Mouse (Mus musculus) heart, adult 2 months (tissue): ENCODE measurements around the gene Lamb3. TPM values are rescaled to one million over a fixed set of nuclear protein-coding genes. Genes with fewer than 3 reads are reported as not detected.
"Not testable (repeated sequence)": the region's sequence is repeated elsewhere in the genome, so short reads cannot be mapped to it uniquely, and the experiment has no call there.

Experiments
- DNase-seq, 2 experiments: peaks; one replicate each; pipeline ENCODE4 v3.0.0; 2021
- H3K27ac ChIP-seq: fragments of 200-600 bp; 2 replicates; pipeline ENCODE4 v1.8.1; 2022
- H3K27me3 ChIP-seq: fragments of 200-500 bp; 2 replicates; pipeline ENCODE4 v1.6.1; 2012; ENCODE audit warnings: mild to moderate bottlenecking, low read length, inconsistent platforms, mixed read lengths; ENCODE audit not compliant: control insufficient read depth, insufficient read depth
- H3K36me3 ChIP-seq: fragments of 200-500 bp; 2 replicates; pipeline ENCODE4 v1.6.1; 2012; ENCODE audit warnings: low read length, inconsistent platforms; ENCODE audit not compliant: control insufficient read depth, insufficient read depth
- H3K4me1 ChIP-seq: fragments of 200-500 bp; 2 replicates; pipeline ENCODE4 v1.6.1; 2011; ENCODE audit warnings: low read length; ENCODE audit not compliant: control insufficient read depth, insufficient read depth
- H3K4me3 ChIP-seq: fragments of 200-600 bp; 2 replicates; pipeline ENCODE4 v1.8.1; 2022
- H3K79me2 ChIP-seq: fragments of 200-500 bp; replicated peaks from 2 replicates; pipeline ENCODE4 v1.6.1; 2012; ENCODE audit warnings: mild to moderate bottlenecking, inconsistent platforms, low read length, moderate library complexity, mixed read lengths; ENCODE audit not compliant: control insufficient read depth, insufficient read depth
- H3K9ac ChIP-seq: fragments of 200-500 bp; 2 replicates; pipeline ENCODE4 v1.6.1; 2012; ENCODE audit warnings: low read depth, mild to moderate bottlenecking, control low read depth, inconsistent platforms, low read length, mixed read lengths
- CTCF ChIP-seq: fragments of 200-600 bp; IDR thresholded peaks from 2 replicates; pipeline ENCODE4 v1.8.1; 2022; ENCODE audit warnings: antibody characterized with exemption, mild to moderate bottlenecking, moderate library complexity
- EP300 ChIP-seq: fragments of 200-500 bp; IDR thresholded peaks from 2 replicates; pipeline ENCODE4 v1.6.1; 2011; ENCODE audit warnings: low read depth, low read length, control low read depth; ENCODE audit not compliant: insufficient read depth
- POLR2A ChIP-seq: fragments of 200-500 bp; IDR thresholded peaks from 2 replicates; pipeline ENCODE4 v1.6.1; 2011; ENCODE audit warnings: mild to moderate bottlenecking, low read depth, low read length, control low read depth; ENCODE audit not compliant: insufficient read depth
- WGBS: fragments of 180-500 bp; shearing (Covaris S2); methylation state at CpG from one replicate; pipeline ENCODE4 v1.1.7; 2018; 5-methylcytosine and 5-hydroxymethylcytosine counted together
- intact Hi-C: fragments of 180-260 bp; cut with DNase I; formaldehyde crosslinking; loops from one replicate; pipeline ENCODE4 v1.15.1; 2025
- polyA plus RNA-seq: library from polyadenylated mRNA; depleted of rRNA; stranded (reverse); fragments of >200 nt; gene quantifications from 2 replicates; pipeline ENCODE4 v1.2.3, GENCODE M21; 2012
- total RNA-seq, 2 experiments: library from RNA; stranded (reverse); gene quantifications; 2 replicates each; pipeline ENCODE4 v1.2.3; 2021

Lamb3 gene
- total and polyA plus RNA-seq, 3 experiments, result 9.2 to 11.9 (median 11.4) TPM

- H3K27ac ChIP-seq, result no peak overlapping the region
- H3K4me1 ChIP-seq, result peaks cover 2% of the 10 kb centered on the region; the same call in 1 of the 2 replicates
- no peak overlapping the region for H3K9ac ChIP-seq
- H3K36me3 ChIP-seq, result no peaks in the 10 kb centered on the region
- TF ChIP-seq CTCF (no peak), EP300 (no peak), POLR2A (no peak)
- no peak for DNase-seq
- no peak overlapping the region for H3K4me3 ChIP-seq
- whole genome bisulfite sequencing, result 89% methylated on average over 2 of the region's 2 CpGs
- no peaks in the 10 kb centered on the region for H3K27me3 ChIP-seq
- no peaks in the 10 kb centered on the region for H3K79me2 ChIP-seq
- intact Hi-C loops, result no loop called here
Measured at GRCm38 (mm10) chr1:193281344-193281743, 73.8 kb downstream of the Lamb3 start.

DNA sequence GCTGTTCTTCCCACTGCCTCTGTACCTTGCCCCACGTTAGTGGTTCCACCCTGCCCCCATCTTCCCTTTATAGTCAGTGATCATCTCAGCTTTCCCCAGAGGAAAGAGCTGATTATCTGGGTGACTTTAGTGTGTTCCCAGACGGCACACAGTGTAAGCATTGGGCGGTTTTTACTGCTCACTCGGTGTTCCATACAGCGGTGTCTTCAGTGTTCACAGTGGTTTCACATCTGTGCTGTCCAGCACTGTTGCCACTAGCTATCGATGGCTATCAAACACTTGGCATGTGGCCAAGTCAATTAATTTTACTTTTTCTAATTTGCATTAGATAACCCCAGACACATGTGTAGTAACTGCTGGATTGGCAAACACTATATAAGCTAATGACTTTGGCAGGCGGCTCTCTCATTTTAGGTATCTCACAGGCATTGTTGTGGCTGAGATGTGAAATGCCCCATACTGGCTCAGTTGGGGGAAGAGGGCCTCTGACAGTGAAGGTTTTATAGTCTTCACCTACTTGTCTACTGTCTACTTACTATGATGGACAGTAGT lies 76.8 kb downstream of the Lamb3 start:
- Histone ChIP-seq H3K27me3 (no peaks in the 10 kb centered on the region), H3K36me3 (no peaks in the 10 kb centered on the region), H3K4me3 (no peak overlapping the region), H3K4me1 (no peaks in the 10 kb centered on the region), H3K79me2 (no peaks in the 10 kb centered on the region), H3K27ac (no peak overlapping the region), H3K9ac (no peak overlapping the region)
- intact Hi-C loops, result no loop called here
- no peak for TF ChIP-seq POLR2A
- TF ChIP-seq EP300, result no peak
- no peak for TF ChIP-seq CTCF
- 87% methylated on average over 7 of the region's 7 CpGs for WGBS
- DNase-seq, result no peak

DNA sequence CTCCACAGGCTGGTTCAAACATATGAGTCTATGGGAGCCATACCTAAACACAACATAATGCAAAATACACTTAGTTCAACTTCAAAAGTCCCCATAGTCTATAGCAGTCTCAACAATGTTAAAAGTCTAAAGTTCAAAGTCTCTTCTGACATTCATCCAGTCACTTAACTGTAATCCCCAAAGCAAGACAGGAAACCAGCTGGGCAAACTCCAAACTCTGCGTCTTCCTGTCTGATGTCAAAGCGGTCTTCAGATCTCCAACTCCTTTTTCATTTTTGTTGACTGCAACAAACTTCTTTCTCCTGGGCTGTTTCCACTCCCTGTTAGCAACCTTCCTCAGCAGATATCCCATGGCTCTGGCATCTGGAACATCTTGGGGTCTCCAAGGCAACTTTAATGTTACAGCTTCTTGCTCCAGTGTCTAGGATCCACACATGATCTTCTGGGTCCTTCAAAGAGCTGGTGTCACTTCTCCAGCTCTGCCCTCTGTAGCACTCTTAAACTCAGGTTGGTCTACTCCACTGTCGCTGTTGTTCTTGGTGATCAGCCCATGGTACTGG lies 78.3 kb downstream of the Lamb3 start:
- H3K9ac ChIP-seq, H3K27me3 ChIP-seq, H3K27ac ChIP-seq, DNase-seq, H3K79me2 ChIP-seq, H3K36me3 ChIP-seq, H3K4me3 ChIP-seq, H3K4me1 ChIP-seq, intact Hi-C loops: not testable (repeated sequence)
- 52% methylated on average over 3 of the region's 3 CpGs for WGBS

DNA sequence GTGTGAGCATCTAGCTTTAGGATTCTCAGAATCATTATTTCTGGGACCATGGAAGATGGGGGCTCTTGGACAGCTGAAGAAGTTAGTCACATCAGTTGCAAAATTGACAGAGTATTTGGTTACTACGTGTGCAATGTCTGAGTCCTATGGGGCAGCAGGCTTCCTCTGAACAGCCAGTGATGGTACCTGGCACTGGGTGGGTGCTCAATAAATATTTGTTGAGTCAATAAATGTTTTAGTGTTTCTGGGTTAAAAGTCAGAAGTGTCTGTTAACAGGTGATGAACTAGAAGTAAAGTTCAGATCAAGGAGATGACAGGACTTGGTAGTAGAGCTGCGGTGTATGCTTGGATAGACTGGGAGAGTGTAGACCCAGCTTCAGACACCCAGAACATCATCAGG lies 80.1 kb downstream of the Lamb3 start:
- TF ChIP-seq EP300, result no peak
- no peak for TF ChIP-seq CTCF
- TF ChIP-seq POLR2A, result no peak
- H3K27me3 ChIP-seq, result no peaks in the 10 kb centered on the region
- H3K27ac ChIP-seq, result no peak overlapping the region
- no peak for DNase-seq
- H3K4me3 ChIP-seq, result no peak overlapping the region
- H3K9ac ChIP-seq, result no peak overlapping the region
- H3K4me1 ChIP-seq, result no peaks in the 10 kb centered on the region
- no peaks in the 10 kb centered on the region for H3K79me2 ChIP-seq
- intact Hi-C loops, result no loop called here
- 92% methylated on average over 2 of the region's 2 CpGs for WGBS
- H3K36me3 ChIP-seq, result no peaks in the 10 kb centered on the region

GRCm38 (mm10) chr1:193289076-193289475 lies 81.6 kb downstream of the Lamb3 start:
- Histone ChIP-seq H3K36me3 (no peaks in the 10 kb centered on the region), H3K9ac (no peak overlapping the region), H3K79me2 (no peaks in the 10 kb centered on the region), H3K4me3 (no peak overlapping the region), H3K27ac (no peak overlapping the region), H3K27me3 (no peaks in the 10 kb centered on the region), H3K4me1 (no peaks in the 10 kb centered on the region)
- 92% methylated on average over 3 of the region's 3 CpGs for WGBS
- no peak for DNase-seq
- intact Hi-C loops, result no loop called here
- no peak for TF ChIP-seq EP300
- no peak for TF ChIP-seq POLR2A
- no peak for TF ChIP-seq CTCF

DNA sequence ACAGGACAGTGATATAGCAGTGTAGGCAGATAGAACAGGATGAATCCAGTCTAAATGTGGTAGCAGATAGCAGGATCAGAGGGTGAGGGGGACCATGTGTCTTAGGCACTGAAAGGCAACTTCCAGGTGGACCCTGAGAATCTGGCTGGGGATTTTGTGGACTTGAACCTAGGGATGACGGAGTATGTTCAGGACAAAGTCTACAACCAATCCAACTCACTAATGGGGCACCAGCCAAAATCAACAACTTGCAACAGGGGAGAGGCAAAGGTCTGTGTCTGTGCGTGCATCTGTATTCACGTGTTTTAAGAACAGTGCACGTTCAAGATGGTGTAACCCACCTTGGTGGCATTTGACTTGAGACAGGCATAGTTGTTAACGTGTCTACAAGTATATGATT lies 82.4 kb downstream of the Lamb3 start:
- DNase-seq, result no peak
- Histone ChIP-seq H3K9ac (no peak overlapping the region), H3K4me3 (no peak overlapping the region), H3K79me2 (no peaks in the 10 kb centered on the region), H3K27ac (no peak overlapping the region), H3K4me1 (no peaks in the 10 kb centered on the region), H3K36me3 (no peaks in the 10 kb centered on the region), H3K27me3 (no peaks in the 10 kb centered on the region)
- WGBS, result 71% methylated on average over 5 of the region's 5 CpGs
- intact Hi-C loops, result no loop called here
- no peak for TF ChIP-seq POLR2A
- no peak for TF ChIP-seq EP300
- TF ChIP-seq CTCF, result no peak
